Mouse (Mus musculus) cortical plate, adult 2 months (tissue): ENCODE results near the gene Ubox5.

Experiments
- CTCF ChIP-seq: fragments of 200-500 bp; IDR thresholded peaks from 2 replicates; pipeline ENCODE4 v1.5.1; 2011; ENCODE audit warnings: mild to moderate bottlenecking, control low read depth, low read length; ENCODE audit not compliant: insufficient read depth; ENCODE audit errors: extremely low read depth
- POLR2A ChIP-seq: fragments of 200-500 bp; IDR thresholded peaks from 2 replicates; pipeline ENCODE4 v1.6.1; 2011; ENCODE audit warnings: mild to moderate bottlenecking, low read length, control low read depth; ENCODE audit not compliant: insufficient read depth; ENCODE audit errors: extremely low read depth

DNA sequence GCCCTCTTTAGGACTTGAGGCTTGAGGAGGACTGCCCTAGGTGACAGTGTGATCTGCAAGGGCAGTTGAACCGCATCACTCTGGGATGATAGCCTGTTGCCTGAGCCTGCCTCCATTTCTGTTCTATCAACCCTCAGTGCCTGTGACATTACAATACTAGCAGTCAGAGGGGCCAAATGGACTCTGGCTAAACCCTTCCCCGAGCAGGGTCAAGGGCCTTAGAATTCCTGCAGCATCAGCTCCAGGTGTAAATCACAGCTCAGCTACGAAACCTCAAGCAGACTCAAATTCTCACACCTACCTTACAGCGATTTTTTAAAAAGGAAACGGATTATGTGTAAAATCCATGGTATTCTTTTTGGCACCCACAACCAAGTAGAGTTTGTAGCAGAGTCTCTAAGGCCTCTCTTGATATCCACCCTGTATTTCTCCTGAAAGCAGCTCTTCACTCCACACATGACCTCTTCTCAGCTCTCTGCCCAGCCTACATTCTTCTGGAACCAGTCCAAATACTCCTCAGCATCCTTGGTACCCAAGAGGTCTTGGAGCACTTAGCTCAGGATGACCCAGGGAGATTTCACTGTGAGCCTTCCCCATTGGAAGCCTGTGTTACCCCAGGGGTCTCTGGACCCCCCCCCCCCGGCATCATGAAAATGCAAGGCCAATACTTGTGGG lies 11.7 kb upstream of the Ubox5 start:
- no peak for TF ChIP-seq CTCF
- no peak for TF ChIP-seq POLR2A
